8 mouse cellular contexts compared by ENCODE assay signal in the genomic region with DNA sequence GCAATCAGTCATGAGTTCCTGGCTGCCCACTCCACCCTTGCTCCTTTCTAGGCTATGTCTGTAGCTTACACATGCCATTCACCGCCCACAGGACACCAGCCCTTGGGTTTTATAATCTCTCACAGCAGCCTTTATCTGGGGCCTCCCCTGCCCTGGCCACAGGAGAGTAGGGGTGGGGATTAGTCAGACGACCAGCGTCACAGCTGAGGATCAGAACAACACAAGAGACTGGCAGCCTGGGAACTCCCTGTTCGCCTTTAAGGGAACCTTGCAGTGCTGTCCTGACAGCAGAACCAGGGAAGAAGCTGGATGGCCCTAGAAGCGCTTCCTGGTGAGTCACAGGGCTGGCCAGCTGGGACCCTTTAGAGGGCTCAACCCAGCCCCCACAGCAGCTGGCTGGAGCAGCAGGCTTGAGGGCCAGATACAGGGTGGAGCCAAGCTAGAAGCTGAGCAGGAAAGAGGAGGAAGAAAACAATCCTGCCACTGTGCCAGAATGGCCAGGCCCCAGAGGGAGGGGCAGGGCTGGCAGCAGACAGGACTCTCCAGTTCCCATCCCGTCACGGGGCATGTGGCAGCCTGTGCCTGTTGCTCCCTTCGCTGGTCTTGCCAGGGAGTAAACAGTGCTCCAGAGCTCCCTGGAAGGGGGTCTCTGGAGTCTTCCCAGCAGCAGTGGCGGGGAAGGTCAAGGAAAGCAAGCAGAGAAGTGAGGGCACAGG. TPM values are rescaled to one million over a fixed set of nuclear protein-coding genes. Genes with fewer than 3 reads are reported as not detected.
A peak's percentile ranks its signal among the peaks of the same experiment; 100 is the strongest.
DNase-seq lines count a peak whose midpoint lies in the region; ATAC-seq lines count a peak whose summit lies in the region.

No protein-coding gene starts in this region.

- peak overlapping the region; percentile 23 for H3K9ac ChIP-seq in lung, embryonic 15.5 days

- peak; percentile 97 for DNase-seq in NIH3T3 (ENCODE audit: low read depth)
- DNase-seq in cerebellum, postnatal 14 days = peak; percentile 80 to 84
- DNase-seq in frontal cortex, postnatal 10 days (ENCODE audit: low spot score in 2 of 2) = peak; percentile 80 to 89
- DNase-seq in hindbrain, embryonic 10.5 days (ENCODE audit: low spot score) = peak; percentile 62
- DNase-seq in layer of hippocampus, adult 9-11 months = peak; percentile 96
- peak; percentile 91 for DNase-seq in ovary, adult 18-20 months (ENCODE audit: low spot score)
- peak; percentile 84 for DNase-seq in urinary bladder, adult 2 months (ENCODE audit: low spot score)

- H3K4me3 ChIP-seq in hindbrain, embryonic 10.5 days = peak overlapping the region; percentile 23
- H3K4me3 ChIP-seq in lung, embryonic 15.5 days = peak overlapping the region; percentile 11; the same call in 1 of the 2 replicates

- no peaks in the 10 kb centered on the region for H3K9me3 ChIP-seq in hindbrain, embryonic 10.5 days
- H3K9me3 ChIP-seq in lung, embryonic 15.5 days = no peaks in the 10 kb centered on the region

- peak overlapping the region; percentile 54 for H3K4me2 ChIP-seq in lung, embryonic 15.5 days

- H3K4me1 ChIP-seq in hindbrain, embryonic 10.5 days (replicated peaks) = peaks cover 29% of the 10 kb centered on the region
- peaks cover 81% of the 10 kb centered on the region for H3K4me1 ChIP-seq in lung, embryonic 15.5 days

- peaks cover 35% of the 10 kb centered on the region for H3K36me3 ChIP-seq in hindbrain, embryonic 10.5 days
- H3K36me3 ChIP-seq in lung, embryonic 15.5 days = peaks cover 27% of the 10 kb centered on the region

- WGBS in hindbrain, embryonic 10.5 days = 26% methylated on average over 9 of the region's 9 CpGs
- WGBS in lung, embryonic 15.5 days = 6% methylated on average over 9 of the region's 9 CpGs

- no peaks in the 10 kb centered on the region for H3K27me3 ChIP-seq in hindbrain, embryonic 10.5 days (ENCODE audit: insufficient read depth, poor library complexity, severe bottlenecking)
- H3K27me3 ChIP-seq in lung, embryonic 15.5 days = no peaks in the 10 kb centered on the region

- peak overlapping the region; percentile 80 for H3K27ac ChIP-seq in hindbrain, embryonic 10.5 days
- H3K27ac ChIP-seq in lung, embryonic 15.5 days = peak overlapping the region; percentile 98

- peak; percentile 92 for ATAC-seq in lung, embryonic 15.5 days (ENCODE audit: borderline replicate concordance, extremely low read depth, low FRiP score, low TSS enrichment)

RNA-seq across cellular contexts. Expression of gene Tmbim1, which starts 9.8 kb away (rescaled TPM):
- polyA plus RNA-seq in hindbrain, embryonic 10.5 days (2016; fragmentation: Nextera tagmentation; extraction: Ambion mirVana) = 11.6 and 12.6 TPM in 2 replicates
- polyA plus RNA-seq in lung, embryonic 15.5 days (2015; fragmentation: Nextera tagmentation; extraction: Ambion mirVana) = 38.0 and 44.4 TPM in 2 replicates
- 91.2 and 120 TPM in 2 replicates for polyA plus RNA-seq in urinary bladder, adult 2 months (2012; rRNA removed)

RNA-seq across cellular contexts. Expression of gene Pnkd, which starts 10.9 kb away (rescaled TPM):
- polyA plus RNA-seq in hindbrain, embryonic 10.5 days (2016; fragmentation: Nextera tagmentation; extraction: Ambion mirVana) = 111 and 120 TPM in 2 replicates
- polyA plus RNA-seq in lung, embryonic 15.5 days (2015; fragmentation: Nextera tagmentation; extraction: Ambion mirVana) = 103 and 106 TPM in 2 replicates
- 60.6 and 61.9 TPM in 2 replicates for polyA plus RNA-seq in urinary bladder, adult 2 months (2012; rRNA removed)

RNA-seq across cellular contexts. Expression of gene Aamp, which starts 11.1 kb away (rescaled TPM):
- 238 and 248 TPM in 2 replicates for polyA plus RNA-seq in hindbrain, embryonic 10.5 days (2016; fragmentation: Nextera tagmentation; extraction: Ambion mirVana)
- 248 and 261 TPM in 2 replicates for polyA plus RNA-seq in lung, embryonic 15.5 days (2015; fragmentation: Nextera tagmentation; extraction: Ambion mirVana)
- polyA plus RNA-seq in urinary bladder, adult 2 months (2012; rRNA removed) = 131 and 137 TPM in 2 replicates

RNA-seq across cellular contexts. Expression of gene Gpbar1, which starts 17.3 kb away (rescaled TPM):
- 0.15 and 0.24 TPM in 2 replicates for polyA plus RNA-seq in hindbrain, embryonic 10.5 days (2016; fragmentation: Nextera tagmentation; extraction: Ambion mirVana)
- polyA plus RNA-seq in lung, embryonic 15.5 days (2015; fragmentation: Nextera tagmentation; extraction: Ambion mirVana) = 0.19 TPM in 1 of 2 replicates, not detected in the other
- 1.6 TPM in 2 replicates for polyA plus RNA-seq in urinary bladder, adult 2 months (2012; rRNA removed)

RNA-seq across cellular contexts. Expression of gene Arpc2, which starts 59.7 kb away (rescaled TPM):
- polyA plus RNA-seq in hindbrain, embryonic 10.5 days (2016; fragmentation: Nextera tagmentation; extraction: Ambion mirVana) = 352 and 355 TPM in 2 replicates
- 429 and 448 TPM in 2 replicates for polyA plus RNA-seq in lung, embryonic 15.5 days (2015; fragmentation: Nextera tagmentation; extraction: Ambion mirVana)
- polyA plus RNA-seq in urinary bladder, adult 2 months (2012; rRNA removed) = 372 and 394 TPM in 2 replicates

Comparison
In these comparisons a context has a peak if more than half of its experiments do, and no peak if none do; other contexts are left out.
1. Peak in every context shown above with its lines: DNase-seq, ATAC-seq, H3K4me3 ChIP-seq and H3K27ac ChIP-seq.